Mouse (Mus musculus): ENCODE measurements around the gene Vwa5b1. TPM values are rescaled to one million over a fixed set of nuclear protein-coding genes. Genes with fewer than 3 reads are reported as not detected.

Gene Vwa5b1
- polyA plus RNA-seq, 1 experiment from 2014 or later, result 0.11 TPM

GRCm38 (mm10) chr4:138547041-138547440 is 88.6 kb downstream of the Vwa5b1 start:
- H3K9ac ChIP-seq (ENCODE audit: low read depth, low read length), result no peak overlapping the region
- ATAC-seq, result no peak
- no peak overlapping the region for H3K4me3 ChIP-seq (ENCODE audit: low read length)
- H3K4me2 ChIP-seq (ENCODE audit: low read depth, low read length), result no peak overlapping the region
- peaks cover 2% of the 10 kb centered on the region; the same call in 1 of the 2 replicates for H3K27me3 ChIP-seq (replicated peaks; ENCODE audit: control insufficient read depth, insufficient read depth, low read length)
- H3K9me3 ChIP-seq (ENCODE audit: control insufficient read depth, low read length), result no peaks in the 10 kb centered on the region
- 61% methylated on average over 6 of the region's 6 CpGs for WGBS
- H3K27ac ChIP-seq (ENCODE audit: low read length), result no peak overlapping the region
- H3K4me1 ChIP-seq (ENCODE audit: control insufficient read depth, insufficient read depth, low read length), result peaks cover 8% of the 10 kb centered on the region
- no peaks in the 10 kb centered on the region for H3K36me3 ChIP-seq (ENCODE audit: control insufficient read depth, insufficient read depth, low read length)

- H3K4me1 ChIP-seq (ENCODE audit: control insufficient read depth, insufficient read depth, low read length), result peaks cover 8% of the 10 kb centered on the region
- H3K36me3 ChIP-seq (ENCODE audit: control insufficient read depth, insufficient read depth, low read length), result no peaks in the 10 kb centered on the region
- H3K9me3 ChIP-seq (ENCODE audit: control insufficient read depth, low read length), result no peaks in the 10 kb centered on the region
- no peak overlapping the region for H3K9ac ChIP-seq (ENCODE audit: low read depth, low read length)
- ATAC-seq, result no peak
- no peak overlapping the region for H3K4me2 ChIP-seq (ENCODE audit: low read depth, low read length)
- H3K27me3 ChIP-seq (replicated peaks; ENCODE audit: control insufficient read depth, insufficient read depth, low read length), result peaks cover 2% of the 10 kb centered on the region; the same call in 1 of the 2 replicates
- WGBS, result 60% methylated on average over 11 of the region's 11 CpGs
- no peak overlapping the region for H3K27ac ChIP-seq (ENCODE audit: low read length)
- no peak overlapping the region for H3K4me3 ChIP-seq (ENCODE audit: low read length)
Observed at GRCm38 (mm10) chr4:138546241-138546640, 89.4 kb downstream of the Vwa5b1 start.

- Histone ChIP-seq H3K27me3 (replicated peaks; ENCODE audit: control insufficient read depth, insufficient read depth, low read length) (peaks cover 2% of the 10 kb centered on the region; the same call in 1 of the 2 replicates), H3K27ac (ENCODE audit: low read length) (peak overlapping the region; percentile 67; the same call in 1 of the 2 replicates), H3K4me1 (ENCODE audit: control insufficient read depth, insufficient read depth, low read length) (peaks cover 8% of the 10 kb centered on the region), H3K36me3 (ENCODE audit: control insufficient read depth, insufficient read depth, low read length) (no peaks in the 10 kb centered on the region), H3K4me2 (ENCODE audit: low read depth, low read length) (no peak overlapping the region), H3K4me3 (ENCODE audit: low read length) (no peak overlapping the region), H3K9me3 (ENCODE audit: control insufficient read depth, low read length) (no peaks in the 10 kb centered on the region), H3K9ac (ENCODE audit: low read depth, low read length) (no peak overlapping the region)
- no peak for ATAC-seq
- 39% methylated on average over 12 of the region's 12 CpGs for WGBS
Observed at GRCm38 (mm10) chr4:138543177-138543576, 92.5 kb downstream of the Vwa5b1 start.

- H3K27ac ChIP-seq (ENCODE audit: low read length), result no peak overlapping the region
- H3K27me3 ChIP-seq (replicated peaks; ENCODE audit: control insufficient read depth, insufficient read depth, low read length), result no peaks in the 10 kb centered on the region
- 0 out of 2 replicates have a peak, but pooled peaks cover 6% of the 10 kb centered on the region for H3K4me1 ChIP-seq (ENCODE audit: control insufficient read depth, insufficient read depth, low read length)
- ATAC-seq, result no peak
- 60% methylated on average over 4 of the region's 4 CpGs for WGBS
- no peak overlapping the region for H3K4me2 ChIP-seq (ENCODE audit: low read depth, low read length)
- no peaks in the 10 kb centered on the region for H3K36me3 ChIP-seq (ENCODE audit: control insufficient read depth, insufficient read depth, low read length)
- no peak overlapping the region for H3K9ac ChIP-seq (ENCODE audit: low read depth, low read length)
- H3K4me3 ChIP-seq (ENCODE audit: low read length), result no peak overlapping the region
- 0 out of 2 replicates have a peak, but pooled peaks cover 2% of the 10 kb centered on the region for H3K9me3 ChIP-seq (ENCODE audit: control insufficient read depth, low read length)
Observed at GRCm38 (mm10) chr4:138538084-138538449, 97.6 kb downstream of the Vwa5b1 start.

- H3K9ac ChIP-seq (ENCODE audit: low read depth, low read length), result no peak overlapping the region
- 0 out of 2 replicates have a peak, but pooled peaks cover 3% of the 10 kb centered on the region for H3K4me1 ChIP-seq (ENCODE audit: control insufficient read depth, insufficient read depth, low read length)
- H3K27ac ChIP-seq (ENCODE audit: low read length), result no peak overlapping the region
- ATAC-seq, result no peak
- H3K36me3 ChIP-seq (ENCODE audit: control insufficient read depth, insufficient read depth, low read length), result no peaks in the 10 kb centered on the region
- WGBS, result 30% methylated on average over 10 of the region's 10 CpGs
- 0 out of 2 replicates have a peak, but pooled peaks cover 2% of the 10 kb centered on the region for H3K9me3 ChIP-seq (ENCODE audit: control insufficient read depth, low read length)
- H3K27me3 ChIP-seq (replicated peaks; ENCODE audit: control insufficient read depth, insufficient read depth, low read length), result no peaks in the 10 kb centered on the region
- H3K4me2 ChIP-seq (ENCODE audit: low read depth, low read length), result no peak overlapping the region
- no peak overlapping the region for H3K4me3 ChIP-seq (ENCODE audit: low read length)
Observed at GRCm38 (mm10) chr4:138537210-138538083, 98.2 kb downstream of the Vwa5b1 start.

GRCm38 (mm10) chr4:138535610-138536009 is 100.1 kb downstream of the Vwa5b1 start:
- H3K4me2 ChIP-seq (ENCODE audit: low read depth, low read length), result no peak overlapping the region
- H3K9ac ChIP-seq (ENCODE audit: low read depth, low read length), result no peak overlapping the region
- H3K27ac ChIP-seq (ENCODE audit: low read length), result no peak overlapping the region
- 0 out of 2 replicates have a peak, but pooled peaks cover 3% of the 10 kb centered on the region for H3K4me1 ChIP-seq (ENCODE audit: control insufficient read depth, insufficient read depth, low read length)
- 85% methylated on average over 12 of the region's 12 CpGs for WGBS
- no peaks in the 10 kb centered on the region for H3K36me3 ChIP-seq (ENCODE audit: control insufficient read depth, insufficient read depth, low read length)
- 0 out of 2 replicates have a peak, but pooled peaks cover 2% of the 10 kb centered on the region for H3K9me3 ChIP-seq (ENCODE audit: control insufficient read depth, low read length)
- no peak for ATAC-seq
- no peak overlapping the region for H3K4me3 ChIP-seq (ENCODE audit: low read length)
- H3K27me3 ChIP-seq (replicated peaks; ENCODE audit: control insufficient read depth, insufficient read depth, low read length), result no peaks in the 10 kb centered on the region

GRCm38 (mm10) chr4:138533877-138534276 is 101.8 kb downstream of the Vwa5b1 start:
- 98% methylated on average over 2 of the region's 2 CpGs for WGBS
- H3K4me1 ChIP-seq (ENCODE audit: control insufficient read depth, insufficient read depth, low read length), result 0 out of 2 replicates have a peak, but pooled peaks cover 3% of the 10 kb centered on the region
- no peak overlapping the region for H3K4me2 ChIP-seq (ENCODE audit: low read depth, low read length)
- no peak overlapping the region for H3K27ac ChIP-seq (ENCODE audit: low read length)
- no peaks in the 10 kb centered on the region for H3K27me3 ChIP-seq (replicated peaks; ENCODE audit: control insufficient read depth, insufficient read depth, low read length)
- no peak for ATAC-seq
- no peak overlapping the region for H3K4me3 ChIP-seq (ENCODE audit: low read length)
- no peak overlapping the region for H3K9ac ChIP-seq (ENCODE audit: low read depth, low read length)
- H3K36me3 ChIP-seq (ENCODE audit: control insufficient read depth, insufficient read depth, low read length), result no peaks in the 10 kb centered on the region
- H3K9me3 ChIP-seq (ENCODE audit: control insufficient read depth, low read length), result 0 out of 2 replicates have a peak, but pooled peaks cover 2% of the 10 kb centered on the region

- Histone ChIP-seq H3K27me3 (replicated peaks; ENCODE audit: control insufficient read depth, insufficient read depth, low read length) (peaks cover 3% of the 10 kb centered on the region; the same call in 1 of the 2 replicates), H3K4me2 (ENCODE audit: low read depth, low read length) (no peak overlapping the region), H3K4me3 (ENCODE audit: low read length) (no peak overlapping the region), H3K9ac (ENCODE audit: low read depth, low read length) (no peak overlapping the region), H3K9me3 (ENCODE audit: control insufficient read depth, low read length) (0 out of 2 replicates have a peak, but pooled peaks cover 2% of the 10 kb centered on the region), H3K36me3 (ENCODE audit: control insufficient read depth, insufficient read depth, low read length) (no peaks in the 10 kb centered on the region), H3K4me1 (ENCODE audit: control insufficient read depth, insufficient read depth, low read length) (no peaks in the 10 kb centered on the region), H3K27ac (ENCODE audit: low read length) (no peak overlapping the region)
- no peak for ATAC-seq
- WGBS, result 77% methylated on average over 2 of the region's 2 CpGs
Observed at GRCm38 (mm10) chr4:138531761-138532160, 103.9 kb downstream of the Vwa5b1 start.

GRCm38 (mm10) chr4:138530011-138530410 is 105.7 kb downstream of the Vwa5b1 start:
- H3K27me3 ChIP-seq (replicated peaks; ENCODE audit: control insufficient read depth, insufficient read depth, low read length), result peaks cover 3% of the 10 kb centered on the region; the same call in 1 of the 2 replicates
- no peak for ATAC-seq
- no peak overlapping the region for H3K9ac ChIP-seq (ENCODE audit: low read depth, low read length)
- H3K9me3 ChIP-seq (ENCODE audit: control insufficient read depth, low read length), result 0 out of 2 replicates have a peak, but pooled peaks cover 2% of the 10 kb centered on the region
- no peaks in the 10 kb centered on the region for H3K4me1 ChIP-seq (ENCODE audit: control insufficient read depth, insufficient read depth, low read length)
- no peak overlapping the region for H3K4me3 ChIP-seq (ENCODE audit: low read length)
- 89% methylated on average over 6 of the region's 6 CpGs for WGBS
- no peaks in the 10 kb centered on the region for H3K36me3 ChIP-seq (ENCODE audit: control insufficient read depth, insufficient read depth, low read length)
- no peak overlapping the region for H3K4me2 ChIP-seq (ENCODE audit: low read depth, low read length)
- H3K27ac ChIP-seq (ENCODE audit: low read length), result no peak overlapping the region
